Mouse (Mus musculus): Measurements from ENCODE around the gene Pdcd10. TPM values are rescaled to one million over a fixed set of nuclear protein-coding genes. Genes with fewer than 3 reads are reported as not detected.

Gene Pdcd10
- total RNA-seq, 2 experiments from 2014 or later = 25.8 to 28.8 TPM

GRCm38 (mm10) chr3:75474657-75475056 lies 82.0 kb downstream of the Pdcd10 start:
- no peak for DNase-seq

- no peak for DNase-seq
Observed at GRCm38 (mm10) chr3:75468154-75468553, 88.5 kb downstream of the Pdcd10 start.

Other genes starting within 250 kb of the Pdcd10 start
- not detected for gene Wdr49, start 74.7 kb downstream of the Pdcd10 start, total RNA-seq (2021)
- gene Serpini1, start 691 bp upstream of the Pdcd10 start, total RNA-seq (2021) = 1 to 10 TPM in 1 of 2 experiments, under 1 TPM in 1; 0.75 to 1.0 TPM
- gene Gm29133, start 191.3 kb upstream of the Pdcd10 start, total RNA-seq (2021) = not detected

Measured in gastrocnemius, postnatal 10 days (tissue).